Mouse (Mus musculus): ENCODE data around the gene Lypd9. TPM values are rescaled to one million over a fixed set of nuclear protein-coding genes. Genes with fewer than 3 reads are reported as not detected.
"Not testable (repeated sequence)": the region's sequence is repeated elsewhere in the genome, so short reads cannot be mapped to it uniquely, and the experiment has no call there.

Gene Lypd9
- polyA plus RNA-seq (2015; fragmentation: Nextera tagmentation; extraction: Ambion mirVana), result not detected in 2 replicates

- H3K4me3 ChIP-seq, result no peak within 1 kb of the TSS
These were observed at the start of gene Lypd9 for GRCm38 (mm10) chr11:58452759-58453158. Gene Lypd9 (minus strand): TSS chr11:58452923.

GRCm38 (mm10) chr11:58502472-58502871, 49.7 kb upstream of the Lypd9 start, which contains the start of gene Olfr331:
Gene Olfr331 (minus strand): TSS chr11:58502572.
- not testable (repeated sequence) for H3K27me3 ChIP-seq; H3K9me3 ChIP-seq (replicated peaks); H3K36me3 ChIP-seq (ENCODE audit: poor library complexity, severe bottlenecking); H3K4me2 ChIP-seq; H3K4me1 ChIP-seq; H3K4me3 ChIP-seq; H3K27ac ChIP-seq; H3K9ac ChIP-seq; ATAC-seq

More at GRCm38 (mm10) chr11:58452759-58453158, at the start of gene Lypd9:
- WGBS, result 96% methylated on average over 9 of the region's 9 CpGs
- Histone ChIP-seq H3K9ac (no peak within 1 kb of the TSS), H3K27ac (no peak within 1 kb of the TSS), H3K27me3 (no peaks in the 10 kb centered on the region), H3K4me2 (no peak within 1 kb of the TSS), H3K36me3 (ENCODE audit: poor library complexity, severe bottlenecking) (no peaks in the 10 kb centered on the region), H3K4me1 (no peaks in the 10 kb centered on the region), H3K9me3 (replicated peaks) (peaks cover 10% of the 10 kb centered on the region; the same call in 1 of the 2 replicates)
- ATAC-seq, result no peak

- Histone ChIP-seq H3K4me1 (no peaks in the 10 kb centered on the region), H3K27me3 (no peaks in the 10 kb centered on the region), H3K4me2 (no peak overlapping the region), H3K9ac (no peak overlapping the region), H3K27ac (no peak overlapping the region), H3K4me3 (no peak overlapping the region), H3K9me3 (replicated peaks) (no peaks in the 10 kb centered on the region), H3K36me3 (ENCODE audit: poor library complexity, severe bottlenecking) (no peaks in the 10 kb centered on the region)
- 58% methylated on average over 3 of the region's 3 CpGs for WGBS
- no peak for ATAC-seq
These were observed 46.6 kb upstream of the Lypd9 start for GRCm38 (mm10) chr11:58499290-58499689.

GRCm38 (mm10) chr11:58498761-58499160, 46.0 kb upstream of the Lypd9 start:
- Histone ChIP-seq H3K4me2 (no peak overlapping the region), H3K9me3 (replicated peaks) (no peaks in the 10 kb centered on the region), H3K4me1 (no peaks in the 10 kb centered on the region), H3K4me3 (no peak overlapping the region), H3K27ac (no peak overlapping the region), H3K27me3 (no peaks in the 10 kb centered on the region), H3K36me3 (ENCODE audit: poor library complexity, severe bottlenecking) (no peaks in the 10 kb centered on the region), H3K9ac (no peak overlapping the region)
- 81% methylated on average over 9 of the region's 9 CpGs for WGBS
- ATAC-seq, result no peak

GRCm38 (mm10) chr11:58492455-58492854, 39.7 kb upstream of the Lypd9 start, which contains the start of gene Olfr332:
Gene Olfr332 (minus strand): TSS chr11:58492555.
- WGBS, result 80% methylated on average over 2 of the region's 2 CpGs
- Histone ChIP-seq H3K27ac (no peak within 1 kb of the TSS), H3K4me1 (no peaks in the 10 kb centered on the region), H3K27me3 (no peaks in the 10 kb centered on the region), H3K9ac (no peak within 1 kb of the TSS), H3K4me2 (no peak within 1 kb of the TSS), H3K9me3 (replicated peaks) (no peaks in the 10 kb centered on the region), H3K36me3 (ENCODE audit: poor library complexity, severe bottlenecking) (no peaks in the 10 kb centered on the region), H3K4me3 (no peak within 1 kb of the TSS)
- ATAC-seq, result no peak

- Histone ChIP-seq H3K36me3 (ENCODE audit: poor library complexity, severe bottlenecking) (no peaks in the 10 kb centered on the region), H3K4me3 (no peak within 1 kb of the TSS), H3K4me1 (no peaks in the 10 kb centered on the region), H3K9ac (no peak within 1 kb of the TSS), H3K4me2 (no peak within 1 kb of the TSS), H3K9me3 (replicated peaks) (no peaks in the 10 kb centered on the region), H3K27ac (no peak within 1 kb of the TSS), H3K27me3 (no peaks in the 10 kb centered on the region)
- ATAC-seq, result no peak
These were observed 9.4 kb upstream of the Lypd9 start, which contains the start of gene Olfr30 for GRCm38 (mm10) chr11:58462170-58462569. Gene Olfr30 (minus strand): TSS chr11:58462270.

GRCm38 (mm10) chr11:58453592-58453991, 869 bp upstream of the Lypd9 start:
- H3K9ac ChIP-seq, result no peak overlapping the region
- 72% methylated on average over 4 of the region's 4 CpGs for WGBS

GRCm38 (mm10) chr11:58437866-58438265, 14.9 kb downstream of the Lypd9 start:
- WGBS, result 30% methylated on average over 5 of the region's 5 CpGs
- Histone ChIP-seq H3K9ac (no peak overlapping the region), H3K4me2 (no peak overlapping the region), H3K4me1 (0 out of 2 replicates have a peak, but pooled peaks cover 5% of the 10 kb centered on the region), H3K27ac (no peak overlapping the region), H3K36me3 (ENCODE audit: poor library complexity, severe bottlenecking) (no peaks in the 10 kb centered on the region), H3K4me3 (no peak overlapping the region), H3K9me3 (replicated peaks) (no peaks in the 10 kb centered on the region), H3K27me3 (no peaks in the 10 kb centered on the region)
- no peak for ATAC-seq

More at GRCm38 (mm10) chr11:58453592-58453991, 869 bp upstream of the Lypd9 start:
- H3K4me3 ChIP-seq, result no peak overlapping the region
- no peak overlapping the region for H3K27ac ChIP-seq
- peaks cover 4% of the 10 kb centered on the region; the same call in 1 of the 2 replicates for H3K9me3 ChIP-seq (replicated peaks)
- H3K4me1 ChIP-seq, result no peaks in the 10 kb centered on the region
- H3K4me2 ChIP-seq, result no peak overlapping the region
- ATAC-seq, result no peak
- no peaks in the 10 kb centered on the region for H3K27me3 ChIP-seq
- H3K36me3 ChIP-seq (ENCODE audit: poor library complexity, severe bottlenecking), result no peaks in the 10 kb centered on the region

- Histone ChIP-seq H3K9me3 (replicated peaks) (no peaks in the 10 kb centered on the region), H3K9ac (no peak within 1 kb of the TSS), H3K36me3 (ENCODE audit: poor library complexity, severe bottlenecking) (no peaks in the 10 kb centered on the region), H3K4me1 (no peaks in the 10 kb centered on the region), H3K27ac (no peak within 1 kb of the TSS), H3K4me2 (no peak within 1 kb of the TSS), H3K4me3 (no peak within 1 kb of the TSS), H3K27me3 (no peaks in the 10 kb centered on the region)
- ATAC-seq, result no peak
- 90% methylated on average over 3 of the region's 3 CpGs for WGBS
These were observed 20.5 kb downstream of the Lypd9 start, which contains the start of gene Gm12253 for GRCm38 (mm10) chr11:58432259-58432658. Gene Gm12253 (plus strand): TSS chr11:58432559.

GRCm38 (mm10) chr11:58420815-58421214, 31.9 kb downstream of the Lypd9 start, which contains the start of gene 1810065E05Rik:
Gene 1810065E05Rik (plus strand): TSS chr11:58421111.
- Histone ChIP-seq H3K4me2 (no peak within 1 kb of the TSS), H3K4me1 (no peaks in the 10 kb centered on the region), H3K9me3 (replicated peaks) (no peaks in the 10 kb centered on the region), H3K9ac (no peak within 1 kb of the TSS), H3K27ac (no peak within 1 kb of the TSS), H3K4me3 (no peak within 1 kb of the TSS), H3K27me3 (no peaks in the 10 kb centered on the region), H3K36me3 (ENCODE audit: poor library complexity, severe bottlenecking) (no peaks in the 10 kb centered on the region)
- 75% methylated on average over 1 of the region's 1 CpGs for WGBS
- ATAC-seq, result no peak

- Histone ChIP-seq H3K4me1 (no peaks in the 10 kb centered on the region), H3K27me3 (no peaks in the 10 kb centered on the region), H3K9ac (no peak overlapping the region), H3K9me3 (replicated peaks) (no peaks in the 10 kb centered on the region), H3K4me3 (no peak overlapping the region), H3K27ac (no peak overlapping the region), H3K4me2 (no peak overlapping the region), H3K36me3 (ENCODE audit: poor library complexity, severe bottlenecking) (no peaks in the 10 kb centered on the region)
- 78% methylated on average over 3 of the region's 3 CpGs for WGBS
- no peak for ATAC-seq
These were observed 34.4 kb downstream of the Lypd9 start for GRCm38 (mm10) chr11:58418336-58418735.

- Histone ChIP-seq H3K9ac (no peak overlapping the region), H3K9me3 (replicated peaks) (no peaks in the 10 kb centered on the region), H3K27me3 (no peaks in the 10 kb centered on the region), H3K36me3 (ENCODE audit: poor library complexity, severe bottlenecking) (no peaks in the 10 kb centered on the region), H3K27ac (no peak overlapping the region), H3K4me1 (no peaks in the 10 kb centered on the region), H3K4me3 (no peak overlapping the region), H3K4me2 (no peak overlapping the region)
- WGBS, result 48% methylated on average over 3 of the region's 3 CpGs
- ATAC-seq, result no peak
These were observed 44.7 kb downstream of the Lypd9 start for GRCm38 (mm10) chr11:58408066-58408465.

- peak overlapping the region; percentile 74 for H3K27ac ChIP-seq
- no peaks in the 10 kb centered on the region for H3K27me3 ChIP-seq
- no peaks in the 10 kb centered on the region for H3K9me3 ChIP-seq (replicated peaks)
- WGBS, result 29% methylated on average over 5 of the region's 5 CpGs
- H3K4me3 ChIP-seq, result no peak overlapping the region
- peak overlapping the region; percentile 26 for H3K4me2 ChIP-seq
- peak overlapping the region; percentile 5; the same call in 1 of the 2 replicates for H3K9ac ChIP-seq
- H3K36me3 ChIP-seq (ENCODE audit: poor library complexity, severe bottlenecking), result no peaks in the 10 kb centered on the region
- peak; percentile 75; the same call in 1 of the 2 replicates for ATAC-seq
- peaks cover 22% of the 10 kb centered on the region for H3K4me1 ChIP-seq
These were observed 52.1 kb downstream of the Lypd9 start for GRCm38 (mm10) chr11:58400655-58401054.

All from forebrain, embryonic 13.5 days (tissue).